Mouse (Mus musculus) gastrocnemius, postnatal 25 days (tissue): ENCODE measurements around the gene Stom. TPM values are rescaled to one million over a fixed set of nuclear protein-coding genes. Genes with fewer than 3 reads are reported as not detected.

ENCODE experiments used
- DNase-seq: peaks from one replicate; pipeline ENCODE4 v3.0.0; 2022
- long read RNA-seq, 2 experiments: library from polyadenylated mRNA; stranded (forward); transcript quantifications; one replicate each; pipeline ENCODE4 v2.0.0; 2021
- total RNA-seq, 2 experiments: library from RNA; stranded (reverse); gene quantifications; 1 replicate in 1 of 2; 2 replicates in 1 of 2; pipeline ENCODE4 v1.2.3; 2021

Gene Stom
- 10 to 100 TPM; 11.8 to 25.2 TPM for total RNA-seq
- long read RNA-seq, experiment 1, transcript Stom-201 (7 exons, 2,787 nt), result major isoform, 14 of 18 reads
- long read RNA-seq, experiment 1, partial matches to known transcripts, result 0 of 18 reads
- long read RNA-seq, experiment 1, other reads (novel, unspliced or antisense), result 3 of 18 reads
- long read RNA-seq, experiment 2, transcript Stom-201 (7 exons, 2,787 nt), result major isoform, 24 of 32 reads
- long read RNA-seq, experiment 2, partial matches to known transcripts, result 1 of 32 reads
- long read RNA-seq, experiment 2, other reads (novel, unspliced or antisense), result 7 of 32 reads

DNA sequence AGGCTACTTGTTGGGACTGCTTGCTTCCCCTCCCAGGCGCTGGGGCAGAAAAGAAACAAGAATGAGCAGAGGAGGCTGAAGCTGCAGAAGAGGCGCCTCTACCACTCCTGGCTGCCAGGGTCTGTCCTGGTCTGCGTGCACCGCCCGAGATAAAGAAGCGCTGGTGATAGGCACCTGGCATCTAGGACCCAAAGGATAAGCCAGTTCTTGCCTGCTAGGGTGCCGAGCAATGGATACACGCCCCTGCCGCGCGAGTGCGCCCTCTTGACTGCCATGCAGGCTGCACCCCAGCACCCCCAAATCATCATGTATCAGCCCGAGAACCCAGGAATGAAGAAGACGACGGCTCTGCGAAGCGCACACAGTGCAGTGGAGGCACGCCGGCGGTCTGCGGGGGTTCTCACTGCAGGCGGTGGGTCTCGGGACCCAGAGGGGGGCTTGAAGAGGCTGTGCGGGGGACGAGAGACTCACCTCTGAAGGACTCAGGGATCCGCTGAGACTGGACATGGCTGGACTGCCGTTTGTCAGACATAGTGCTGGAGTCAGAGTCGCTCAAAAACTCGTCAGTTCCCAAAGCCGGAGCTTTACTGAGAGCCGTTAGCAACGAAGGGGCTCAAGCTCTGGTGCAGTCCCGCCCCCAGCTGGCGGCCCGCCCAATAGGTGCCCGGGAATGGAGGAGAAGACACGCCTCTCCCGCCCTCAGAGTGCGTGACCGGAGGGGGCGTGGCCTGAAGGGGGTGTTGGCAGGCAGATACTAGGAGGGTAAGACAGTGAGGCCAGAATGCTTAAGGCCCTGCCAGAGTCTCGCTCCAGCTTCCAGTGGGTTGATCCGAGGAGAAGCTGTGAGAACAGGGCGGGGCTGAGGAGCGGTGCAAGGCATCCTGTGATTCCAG is at the start of gene Stom:
TSS of gene Stom (minus strand) at position 589 of the 893 bp plus-strand sequence.
- peak; percentile 99 for DNase-seq

- DNase-seq, result peak; percentile 53
These were observed 48.7 kb upstream of the Stom start for GRCm38 (mm10) chr2:35385441-35385871.

DNA sequence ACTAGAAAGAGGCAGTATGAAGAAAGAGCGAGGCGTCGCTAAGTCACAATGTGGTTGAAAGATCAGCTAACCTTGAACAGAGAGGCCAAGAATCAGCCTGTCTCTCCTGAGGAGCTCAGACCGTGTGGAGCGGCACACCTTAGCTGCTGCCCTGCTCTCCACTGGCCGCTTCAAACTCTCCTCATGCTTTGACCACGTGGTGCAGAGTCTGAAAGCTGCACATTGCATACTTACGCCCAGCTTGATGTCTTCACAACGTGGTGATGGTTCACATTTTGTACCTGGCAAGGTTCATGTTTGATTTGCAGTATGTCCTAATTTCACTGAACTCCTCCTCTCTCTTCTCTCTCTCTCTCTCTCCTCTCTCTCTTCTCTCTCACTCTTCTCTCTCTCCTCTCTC is 42.5 kb upstream of the Stom start:
- DNase-seq, result no peak

- DNase-seq, result no peak
These were observed 40.8 kb upstream of the Stom start for GRCm38 (mm10) chr2:35377600-35377999.

DNA sequence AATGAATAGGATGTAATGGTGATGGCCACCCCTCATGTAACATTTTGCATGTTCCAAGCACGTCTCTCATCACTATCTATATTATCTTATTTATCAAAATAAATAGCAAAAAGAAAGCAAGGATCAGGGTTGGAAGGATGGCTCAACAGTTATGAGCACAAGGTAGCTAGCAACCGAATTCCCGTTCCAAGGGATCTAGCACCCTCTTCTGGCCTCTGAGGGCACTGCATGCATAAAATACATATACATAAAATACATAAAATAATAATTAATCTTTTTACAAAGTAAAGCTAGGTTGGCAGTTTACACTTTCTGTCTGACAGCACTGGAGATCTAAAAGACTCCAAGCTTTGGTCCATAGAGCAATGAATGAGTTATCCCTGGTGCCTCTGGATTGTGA is 36.2 kb upstream of the Stom start:
- DNase-seq, result no peak

DNA sequence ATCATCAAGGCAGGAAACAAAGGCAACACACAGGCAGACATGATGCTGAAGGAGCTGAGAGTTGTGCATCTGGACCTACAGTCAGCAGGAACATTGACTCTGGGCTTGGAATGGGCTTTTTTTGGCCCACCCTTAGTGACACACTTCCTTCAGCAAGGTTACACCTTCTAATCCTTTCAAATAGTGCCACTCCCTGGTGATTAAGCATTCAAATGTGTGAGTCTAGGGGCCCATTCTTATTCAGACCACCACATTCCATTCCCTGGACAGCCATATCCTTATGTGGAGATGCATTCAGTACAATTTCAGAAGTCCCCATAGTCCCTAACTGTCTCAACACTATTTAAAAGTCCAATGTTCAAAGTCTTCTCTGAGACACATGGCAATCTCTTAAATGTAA is 33.9 kb upstream of the Stom start:
- DNase-seq, result no peak

GRCm38 (mm10) chr2:35367629-35368028 is 30.9 kb upstream of the Stom start, which contains the start of gene 4930568D16Rik:
TSS of gene 4930568D16Rik (minus strand) at chr2:35367729.
- DNase-seq, result no peak

- no peak for DNase-seq
These were observed 12.4 kb upstream of the Stom start for GRCm38 (mm10) chr2:35349184-35349583.

- DNase-seq, result no peak
These were observed 9.2 kb upstream of the Stom start for GRCm38 (mm10) chr2:35345984-35346383.

DNA sequence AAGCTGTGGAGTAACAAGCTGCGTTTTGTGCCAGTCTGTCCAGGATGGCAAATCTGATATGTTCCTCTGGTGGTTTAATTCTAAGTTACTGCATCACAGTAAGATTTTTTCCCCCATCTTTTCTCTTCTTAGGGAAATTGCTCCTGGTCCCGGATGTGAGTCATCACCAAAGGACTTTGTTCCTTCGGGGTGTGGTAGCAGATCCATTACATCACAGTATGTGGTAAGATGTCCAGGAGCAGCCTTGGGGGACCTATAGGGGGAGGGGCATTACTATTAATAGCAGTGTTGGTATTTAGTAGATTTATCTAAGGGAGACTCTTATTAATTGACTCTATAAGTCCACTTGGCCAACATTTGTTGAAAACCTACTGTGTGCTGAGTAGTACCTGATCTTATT is 5.8 kb upstream of the Stom start:
- no peak for DNase-seq

DNA sequence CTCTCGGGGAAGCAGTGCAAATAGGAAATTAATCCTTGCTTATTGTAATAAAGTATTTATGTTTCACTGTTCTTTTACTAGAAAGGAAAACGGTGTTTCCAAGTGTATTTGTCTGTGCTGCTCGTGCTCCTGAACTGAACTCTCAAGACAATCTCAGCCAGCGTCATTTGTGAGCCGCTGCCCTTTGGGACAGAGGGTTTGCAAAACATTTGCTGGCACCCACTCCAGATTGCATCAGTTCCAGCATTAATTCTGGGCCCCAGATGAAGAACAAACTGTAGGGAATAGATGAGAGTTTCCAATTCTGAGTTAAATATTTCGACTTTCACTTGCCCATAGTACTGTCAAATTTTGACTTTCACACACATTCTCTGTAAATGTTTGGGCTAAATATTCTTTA is 1.9 kb upstream of the Stom start:
- peak; percentile 61 for DNase-seq

GRCm38 (mm10) chr2:35338036-35338435 is 1.3 kb upstream of the Stom start:
- DNase-seq, result no peak

DNA sequence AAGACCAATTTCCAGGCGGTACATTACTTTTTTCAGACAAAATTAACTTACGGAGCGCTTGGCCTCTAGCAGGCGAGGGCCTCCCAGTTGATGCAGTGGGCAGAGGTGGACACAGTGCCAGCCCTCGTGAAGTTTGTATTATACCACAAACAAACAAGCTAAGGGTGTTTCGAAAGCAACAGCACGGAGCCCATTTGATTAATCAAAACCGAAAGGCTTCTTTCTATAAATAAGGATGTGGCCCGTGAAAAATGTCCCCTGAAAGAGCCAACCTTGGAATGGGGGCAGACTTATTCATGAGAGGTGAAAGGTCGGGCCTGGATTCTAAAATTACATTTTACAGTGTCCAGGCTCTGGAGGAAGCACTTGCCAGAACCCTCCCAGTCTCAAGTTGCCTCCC is 643 bp upstream of the Stom start:
- DNase-seq, result peak; percentile 27

DNA sequence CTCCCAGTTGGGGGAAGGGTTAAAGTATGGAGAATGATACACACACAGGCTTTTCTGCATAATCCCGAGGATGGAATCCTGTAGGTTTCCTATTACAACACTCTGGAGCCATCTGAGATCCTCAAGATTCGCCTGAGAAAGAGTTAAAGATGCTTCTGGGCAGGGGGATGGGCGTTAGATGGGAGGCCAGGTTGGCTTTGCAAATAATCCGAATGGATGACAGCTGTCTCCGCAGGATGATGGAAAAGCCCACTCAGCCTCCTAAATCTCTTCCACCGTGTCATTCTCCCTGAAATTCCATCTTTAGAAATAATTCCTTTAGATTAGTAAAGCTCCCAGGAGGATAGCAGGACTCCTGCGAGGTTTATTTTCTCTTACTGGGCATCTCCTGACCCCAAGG is 1.2 kb downstream of the Stom start:
- no peak for DNase-seq

- DNase-seq, result no peak
These were observed 3.1 kb downstream of the Stom start for GRCm38 (mm10) chr2:35333670-35334069.

DNA sequence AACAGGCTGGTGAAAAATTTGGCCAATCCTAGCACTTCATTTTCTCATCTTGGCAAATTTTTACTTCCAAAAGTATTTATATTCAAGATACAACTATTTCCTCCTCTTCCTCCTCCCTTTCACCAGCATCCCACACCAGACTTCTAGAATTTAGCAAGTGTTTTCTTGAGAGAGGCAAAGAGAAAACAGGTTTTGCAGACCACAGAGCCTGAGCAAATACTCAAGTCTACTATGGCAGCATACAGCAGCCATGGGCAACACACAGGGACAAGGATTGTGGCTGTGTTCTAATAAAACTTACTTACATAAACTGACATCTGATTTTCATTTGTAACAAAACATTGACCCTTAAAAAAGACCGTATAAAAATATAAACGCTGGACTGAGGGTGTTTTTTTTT is 5.6 kb downstream of the Stom start:
- DNase-seq, result no peak

DNA sequence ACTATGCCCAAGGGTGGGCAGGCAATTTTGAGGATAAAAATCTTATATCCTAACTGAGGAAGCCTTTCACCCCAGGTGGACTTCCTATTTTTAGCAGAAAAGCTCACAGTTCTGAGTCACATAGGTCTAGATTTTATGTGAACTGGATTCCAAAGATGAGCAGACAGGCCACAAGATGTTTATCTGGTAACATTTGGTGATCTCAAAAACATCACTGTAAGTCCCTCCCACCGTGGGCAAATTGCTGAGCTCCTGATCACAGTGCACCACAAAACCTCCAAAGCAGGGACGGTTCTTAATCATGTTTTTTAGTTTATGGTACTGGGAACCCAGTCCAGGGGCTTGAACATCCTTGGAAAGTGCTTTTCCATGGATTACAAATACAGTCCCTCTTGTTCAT is 7.7 kb downstream of the Stom start:
- no peak for DNase-seq

GRCm38 (mm10) chr2:35328064-35328792 is 8.5 kb downstream of the Stom start:
- DNase-seq, result no peak

DNA sequence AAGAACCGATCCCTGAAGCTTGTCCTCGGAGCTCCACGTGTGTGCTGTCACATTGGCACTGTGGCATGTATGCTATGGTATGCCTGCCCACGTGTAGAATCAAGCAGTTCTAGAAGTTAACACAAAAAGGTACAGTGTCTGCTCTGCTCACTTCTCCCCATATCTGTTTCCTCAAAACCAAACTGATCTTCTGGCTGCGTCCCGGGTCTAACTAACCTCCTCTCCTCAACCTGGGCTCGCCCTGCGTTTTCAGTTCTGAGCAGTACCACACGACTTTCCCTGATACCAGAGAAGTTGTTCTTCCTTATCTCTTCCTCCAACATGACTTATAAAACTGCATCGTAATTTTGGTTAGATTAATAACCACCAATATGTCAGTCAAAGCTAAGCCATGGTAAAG is 9.2 kb downstream of the Stom start:
- DNase-seq, result no peak

DNA sequence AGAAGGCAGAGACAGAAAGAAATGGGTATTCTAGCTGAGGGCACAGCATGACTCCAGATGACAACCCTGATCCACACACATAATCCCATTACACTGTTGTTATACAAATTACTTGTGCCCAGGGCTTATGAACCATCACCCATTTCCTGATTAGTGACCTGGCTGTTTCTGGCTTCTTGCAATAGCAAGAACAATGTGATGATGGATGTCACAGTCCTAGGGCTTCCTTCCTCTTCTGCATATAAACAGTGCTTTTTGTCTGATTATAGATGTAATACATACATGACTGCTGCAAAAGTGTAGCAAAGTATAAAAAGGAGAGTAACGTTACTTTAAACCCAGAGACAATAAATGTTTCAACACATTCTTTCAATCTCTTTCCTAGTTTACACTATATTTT is 9.8 kb downstream of the Stom start:
- no peak for DNase-seq

DNA sequence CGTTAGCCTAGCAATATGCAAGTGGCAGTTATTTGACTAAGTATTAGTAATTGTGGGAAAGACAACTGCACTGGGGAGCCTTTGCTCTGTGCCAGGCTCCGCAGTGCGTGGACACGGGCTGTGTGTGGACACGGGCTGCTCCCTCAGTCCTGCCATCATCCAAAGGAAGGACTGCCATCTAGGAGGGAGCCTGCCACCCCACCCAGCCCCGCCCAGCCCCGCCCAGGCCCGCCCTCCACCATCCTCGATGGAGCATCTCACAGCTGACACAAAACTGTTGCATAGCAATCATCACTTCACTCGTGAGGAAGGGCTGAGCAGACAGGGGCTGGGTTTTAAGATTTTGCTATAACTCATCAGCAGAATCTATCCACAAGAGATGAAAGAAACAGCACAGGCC is 10.8 kb downstream of the Stom start:
- DNase-seq, result no peak

DNA sequence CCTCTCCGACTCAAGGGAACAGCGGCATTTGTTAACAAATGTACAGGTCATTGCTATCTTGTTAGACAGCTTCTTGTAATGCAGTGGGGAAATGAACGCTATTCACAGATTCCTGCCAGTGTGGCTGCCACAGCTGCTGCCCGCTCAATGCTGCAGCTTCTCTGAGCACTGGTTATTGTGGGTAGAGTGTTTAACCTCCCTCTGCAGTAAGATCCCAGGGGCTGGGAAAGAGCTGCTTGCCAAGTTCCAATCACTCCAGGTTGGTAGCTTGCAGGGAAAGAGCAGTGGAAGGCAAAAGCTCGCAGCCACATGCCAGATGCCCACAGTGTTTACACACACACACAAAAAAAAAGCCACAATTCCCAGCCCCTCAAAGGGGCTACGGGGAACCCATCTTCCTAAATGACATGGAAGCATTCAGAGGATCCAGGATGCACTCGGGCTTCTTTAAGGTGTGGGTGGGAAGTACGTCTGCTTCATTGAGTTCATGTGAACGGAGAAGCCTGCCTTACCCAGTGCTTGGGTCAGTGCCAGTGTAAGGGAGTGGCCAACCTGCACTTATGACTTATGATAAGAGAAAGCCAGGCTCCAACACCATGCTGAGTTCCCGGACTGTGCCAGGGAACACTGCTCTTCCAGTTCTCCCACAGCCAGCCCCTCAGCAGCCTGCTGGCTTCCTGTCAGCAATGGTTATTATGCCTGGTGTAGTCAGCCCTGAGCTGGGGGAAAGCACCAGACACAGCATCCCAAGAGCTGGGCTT is 14.2 kb downstream of the Stom start:
- DNase-seq, result no peak
